Mouse (Mus musculus): ENCODE measurements around the gene Gm5592.
"Not testable (repeated sequence)": the region's sequence is repeated elsewhere in the genome, so short reads cannot be mapped to it uniquely, and the experiment has no call there.

Gene Gm5592

GRCm38 (mm10) chr7:41153541-41153940 lies at the start of gene Gm5592:
Gm5592 (plus strand) TSS chr7:41153841.
- in situ Hi-C loops (cut with MboI; ENCODE audit: low pct_unique_long_range_greater_than_20kb in 1 of 2, low sequenced_read_pairs in 2 of 2, unreplicated experiment in 1 of 2): not testable (repeated sequence)

- in situ Hi-C loops (cut with MboI; ENCODE audit: low pct_unique_long_range_greater_than_20kb in 1 of 2, low sequenced_read_pairs in 2 of 2, unreplicated experiment in 1 of 2): not testable (repeated sequence)
Observed at GRCm38 (mm10) chr7:41155806-41156205, 2.2 kb downstream of the Gm5592 start.

GRCm38 (mm10) chr7:41157879-41158278 lies 4.2 kb downstream of the Gm5592 start:
- in situ Hi-C loops (cut with MboI; ENCODE audit: low pct_unique_long_range_greater_than_20kb in 1 of 2, low sequenced_read_pairs in 2 of 2, unreplicated experiment in 1 of 2): not testable (repeated sequence)

GRCm38 (mm10) chr7:41158562-41158961 lies 4.9 kb downstream of the Gm5592 start:
- in situ Hi-C loops (cut with MboI; ENCODE audit: low pct_unique_long_range_greater_than_20kb in 1 of 2, low sequenced_read_pairs in 2 of 2, unreplicated experiment in 1 of 2): not testable (repeated sequence)

GRCm38 (mm10) chr7:41193671-41194070 lies 40.0 kb downstream of the Gm5592 start:
- in situ Hi-C loops (cut with MboI; ENCODE audit: low pct_unique_long_range_greater_than_20kb in 1 of 2, low sequenced_read_pairs in 2 of 2, unreplicated experiment in 1 of 2): loop anchor here in 1 of 2 experiments (25.0 kb wide), 1 partner anchor 294 kb away; the partner anchor contains the start of genes AW146154 and Gm20449

Measured in mouse embryonic stem cell (cell line).